Mouse (Mus musculus) lung, postnatal 36 days (tissue): Measurements from ENCODE around the gene Inhbb.

Experiments
- DNase-seq: peaks from one replicate; pipeline ENCODE4 v3.0.0; 2022; ENCODE audit warnings: mixed read lengths

Gene Inhbb

DNA sequence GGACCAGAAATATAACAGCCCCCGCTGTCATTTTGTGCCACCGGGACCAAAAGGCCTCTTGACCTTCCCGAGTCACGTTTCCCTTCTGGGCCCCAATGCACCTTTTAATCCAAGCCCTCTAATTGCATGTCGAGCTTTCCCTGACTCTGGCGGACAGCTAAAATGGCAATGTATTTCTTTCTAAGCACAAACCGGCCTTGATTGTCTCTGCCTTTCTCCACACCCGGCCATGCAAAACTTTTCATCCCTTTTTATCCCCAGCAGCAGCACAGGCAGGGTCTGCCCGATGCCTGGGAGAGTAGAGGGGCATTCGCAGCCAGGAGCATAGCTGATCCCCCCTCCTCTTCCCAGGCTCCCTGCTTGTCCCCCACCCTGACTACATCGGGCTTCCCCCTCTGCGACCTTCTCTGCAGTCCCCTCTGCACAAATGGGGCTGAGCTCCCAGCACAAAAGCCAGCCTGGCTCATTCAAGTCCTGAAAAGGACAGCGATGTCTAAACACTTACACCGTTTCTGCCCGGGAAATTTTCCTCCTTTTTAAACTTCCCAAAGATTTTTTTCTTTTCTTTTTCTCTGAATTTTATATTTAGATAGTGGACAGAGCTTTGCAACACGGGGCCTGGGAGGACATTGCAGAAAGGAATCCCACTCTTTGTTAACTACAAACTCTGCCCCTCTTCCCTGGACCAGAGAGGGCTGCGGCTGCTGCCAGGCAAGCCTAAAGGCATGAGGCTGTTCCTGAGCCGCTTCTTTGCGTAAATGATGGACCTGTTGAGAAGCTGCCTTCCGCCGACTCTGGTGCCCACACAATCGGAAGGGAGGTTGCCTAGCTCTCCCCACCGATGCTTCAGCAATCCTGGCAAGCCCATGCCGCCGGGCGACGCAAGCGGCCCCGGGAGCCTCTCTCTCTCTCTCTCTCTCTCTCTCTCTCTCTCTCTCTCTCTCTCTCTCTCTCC lies 2.6 kb downstream of the Inhbb start:
- no peak for DNase-seq

DNA sequence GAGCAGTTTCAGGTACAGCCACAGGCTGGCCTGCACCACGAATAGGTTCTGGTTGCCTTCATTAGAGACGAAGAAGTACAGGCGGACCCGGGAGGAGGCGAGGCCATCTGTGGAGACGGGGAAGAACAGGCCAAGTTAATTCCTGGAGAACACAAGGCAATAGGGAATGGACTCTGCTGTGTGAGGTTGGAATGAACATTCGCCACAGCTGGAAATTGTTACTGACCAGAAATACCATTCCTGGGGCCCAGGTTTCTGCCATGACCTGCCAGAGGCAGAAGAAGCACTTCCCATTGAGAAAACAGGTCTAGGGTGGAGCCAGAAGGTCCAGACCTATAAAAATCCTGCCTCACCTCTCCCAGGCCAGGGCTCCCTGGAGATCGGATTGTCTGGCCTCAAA lies 4.1 kb downstream of the Inhbb start:
- DNase-seq: no peak

GRCm38 (mm10) chr1:119417542-119417941 lies 4.5 kb downstream of the Inhbb start:
- DNase-seq: no peak

- no peak for DNase-seq
Measured at GRCm38 (mm10) chr1:119416610-119417009, 5.4 kb downstream of the Inhbb start.

DNA sequence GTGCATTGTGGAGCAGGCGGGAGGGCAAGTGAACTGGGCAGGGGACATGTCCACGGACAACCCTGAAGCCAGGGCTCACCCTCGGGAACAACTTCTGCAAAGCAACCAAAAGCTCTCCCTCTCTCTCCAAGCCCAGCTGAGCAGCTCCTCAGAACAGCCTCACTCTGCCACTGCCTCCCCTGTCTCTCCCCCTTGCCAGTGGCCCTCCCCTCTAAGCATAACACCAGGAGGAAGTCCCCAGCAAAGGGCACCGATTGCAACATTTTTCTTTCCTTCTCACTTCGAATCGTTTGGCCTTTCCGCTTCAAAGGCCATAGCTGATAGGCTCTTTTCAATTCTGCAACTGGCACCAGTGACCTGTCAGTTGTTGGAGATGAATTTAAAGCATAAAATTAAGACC lies 5.9 kb downstream of the Inhbb start:
- DNase-seq: no peak

- DNase-seq: no peak
Measured at GRCm38 (mm10) chr1:119415151-119415550, 6.9 kb downstream of the Inhbb start.

DNA sequence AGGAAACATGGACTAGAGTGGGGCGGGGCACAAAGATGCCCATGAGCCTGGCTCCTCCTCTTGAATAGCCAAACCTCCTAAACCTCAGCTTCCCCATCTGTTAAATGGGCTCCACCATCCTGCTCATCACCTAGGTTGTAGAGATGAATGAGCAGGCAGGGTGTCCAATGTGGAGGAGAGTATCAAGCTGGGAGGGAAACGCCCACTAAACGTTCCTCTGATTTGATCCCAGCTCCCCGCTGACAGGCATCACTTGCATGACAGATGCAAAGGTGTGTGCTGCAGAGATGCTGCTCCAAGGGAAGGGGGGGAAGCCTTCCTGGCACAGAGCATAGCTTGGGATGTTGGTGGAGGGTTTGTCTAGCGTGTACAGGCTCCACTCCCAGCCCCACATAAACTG lies 11.4 kb downstream of the Inhbb start:
- DNase-seq: no peak

DNA sequence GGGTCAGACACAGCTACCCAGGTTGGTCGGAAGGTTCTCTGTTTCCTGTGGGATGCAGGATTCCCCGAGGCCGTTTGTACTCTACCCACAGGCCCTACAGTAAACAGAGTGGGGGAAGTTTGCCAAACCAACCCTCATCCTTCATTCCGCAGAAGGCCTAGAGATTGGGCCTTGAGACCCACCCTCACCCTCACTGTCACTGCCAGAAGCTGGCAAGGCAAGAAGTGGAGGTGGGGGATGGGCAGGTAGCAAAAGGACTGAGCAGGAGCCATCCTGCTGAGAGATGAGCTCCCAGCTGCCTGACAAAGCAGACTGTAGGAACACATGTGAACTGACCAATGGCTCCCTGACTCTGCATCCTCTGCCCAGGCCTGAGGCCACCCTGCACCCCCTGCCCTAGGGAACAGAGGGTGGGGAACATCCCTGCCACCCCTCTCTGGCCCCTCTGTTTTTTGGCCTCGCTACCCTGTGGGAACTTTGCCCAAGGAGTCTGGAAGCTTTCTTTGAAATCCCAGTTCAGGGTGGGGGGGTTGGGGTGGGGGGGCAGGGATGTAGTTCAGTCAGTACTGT lies 12.4 kb downstream of the Inhbb start:
- DNase-seq: no peak

GRCm38 (mm10) chr1:119409106-119409505 lies 12.9 kb downstream of the Inhbb start:
- DNase-seq: no peak

- DNase-seq: no peak
Measured at GRCm38 (mm10) chr1:119407691-119408315, 14.2 kb downstream of the Inhbb start.

DNA sequence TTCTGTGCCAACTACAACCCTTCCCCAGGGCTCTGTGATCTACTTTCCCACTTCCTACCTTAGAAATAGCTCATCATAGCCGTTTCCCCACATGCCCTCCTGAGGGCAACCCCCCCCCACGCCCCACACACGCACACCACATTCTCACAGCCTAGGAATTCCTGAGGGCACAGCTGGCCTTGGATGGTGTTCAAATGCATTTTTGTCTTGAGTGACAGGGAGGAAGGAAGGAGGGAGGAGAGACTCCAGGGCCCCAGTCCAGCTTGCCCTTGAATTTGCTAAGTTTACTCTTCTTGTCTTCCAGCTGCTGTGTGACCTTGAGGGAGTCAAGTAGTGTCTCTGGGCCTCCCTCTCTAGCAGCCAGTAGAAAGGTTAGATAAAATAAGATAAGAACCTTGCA lies 17.2 kb downstream of the Inhbb start:
- no peak for DNase-seq

GRCm38 (mm10) chr1:119404341-119404740 lies 17.7 kb downstream of the Inhbb start:
- no peak for DNase-seq

DNA sequence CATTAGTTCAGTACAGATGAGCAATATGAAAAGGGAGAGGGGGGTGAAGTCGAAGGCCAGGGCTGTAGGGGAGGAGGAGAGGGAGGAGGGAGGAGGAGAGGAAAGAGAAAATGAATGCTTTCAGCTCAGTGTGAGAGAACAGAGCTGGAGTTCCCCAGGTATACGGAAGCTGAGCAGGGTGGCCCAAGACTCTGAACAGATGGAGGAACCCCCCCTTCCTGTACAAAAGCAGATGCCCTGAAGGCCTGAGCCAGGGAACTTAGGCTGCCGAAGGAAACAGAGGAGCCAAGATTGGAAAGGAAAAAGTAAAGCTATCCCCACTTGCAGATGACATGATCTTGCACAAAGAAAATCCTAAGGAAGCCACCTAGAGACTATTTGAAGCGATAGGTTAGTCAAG lies 20.8 kb downstream of the Inhbb start:
- no peak for DNase-seq

DNA sequence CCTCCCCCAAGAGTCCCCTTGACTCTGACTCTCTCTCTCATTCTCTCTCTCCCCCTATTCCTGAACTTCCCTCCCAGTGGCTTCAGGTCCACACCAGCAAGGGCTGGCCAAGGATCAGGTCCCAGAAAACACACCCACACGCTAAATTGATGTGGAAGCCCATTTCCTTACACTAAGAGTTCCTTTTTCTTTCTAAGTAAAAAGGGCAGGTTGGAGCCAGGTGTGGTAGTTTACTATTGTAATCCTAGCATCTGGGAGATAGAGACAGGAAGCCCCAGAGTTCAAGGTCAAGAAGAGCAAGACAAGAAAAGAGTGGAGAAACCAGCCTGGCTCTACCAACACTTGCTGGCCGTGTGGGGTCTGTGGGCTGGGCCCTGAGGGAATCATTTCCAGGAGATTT lies 23.4 kb downstream of the Inhbb start:
- DNase-seq: no peak

- DNase-seq: no peak
Measured at GRCm38 (mm10) chr1:119397839-119398238, 24.2 kb downstream of the Inhbb start.

DNA sequence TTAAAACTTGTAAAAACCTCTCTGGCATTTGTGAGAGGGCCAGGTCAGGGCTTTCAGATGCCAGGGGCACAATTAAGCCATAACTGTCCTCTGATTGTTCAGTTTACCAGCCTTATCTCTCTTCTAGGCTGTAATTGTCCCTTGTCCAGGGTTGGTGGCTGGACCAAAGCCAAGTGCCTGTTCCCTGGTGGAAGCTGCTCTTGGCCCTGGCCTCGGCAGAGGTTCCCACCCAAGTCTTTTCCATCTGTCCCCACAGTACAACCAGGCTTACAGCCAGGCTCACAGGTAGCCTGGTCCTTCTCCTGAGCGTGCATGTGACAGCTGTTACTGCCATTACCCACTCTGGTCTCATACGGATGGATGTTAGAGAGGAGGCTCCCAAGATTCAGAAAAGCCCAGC lies 30.7 kb downstream of the Inhbb start:
- peak; percentile 7 for DNase-seq

DNA sequence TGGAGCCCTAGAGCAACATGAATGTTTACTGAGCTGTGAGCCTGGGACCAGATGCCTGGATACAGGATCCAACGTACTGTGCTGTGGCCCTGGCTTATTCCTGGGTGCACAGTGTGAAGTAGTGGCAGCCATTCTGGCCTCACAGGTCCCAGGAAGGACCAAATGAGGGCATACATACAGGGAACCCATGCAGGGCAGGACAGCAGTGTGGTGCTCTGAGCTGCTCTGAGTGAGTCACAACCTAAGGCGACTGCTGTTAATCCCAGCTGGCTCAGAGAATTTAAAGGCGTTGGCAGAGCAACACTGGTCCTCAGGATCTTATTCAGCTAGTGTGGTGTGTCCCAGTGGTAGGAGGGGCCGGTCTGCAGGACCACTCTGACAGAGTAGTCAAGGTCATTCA lies 31.4 kb downstream of the Inhbb start:
- no peak for DNase-seq

- no peak for DNase-seq
Measured at GRCm38 (mm10) chr1:119389771-119390500, 32.1 kb downstream of the Inhbb start.

DNA sequence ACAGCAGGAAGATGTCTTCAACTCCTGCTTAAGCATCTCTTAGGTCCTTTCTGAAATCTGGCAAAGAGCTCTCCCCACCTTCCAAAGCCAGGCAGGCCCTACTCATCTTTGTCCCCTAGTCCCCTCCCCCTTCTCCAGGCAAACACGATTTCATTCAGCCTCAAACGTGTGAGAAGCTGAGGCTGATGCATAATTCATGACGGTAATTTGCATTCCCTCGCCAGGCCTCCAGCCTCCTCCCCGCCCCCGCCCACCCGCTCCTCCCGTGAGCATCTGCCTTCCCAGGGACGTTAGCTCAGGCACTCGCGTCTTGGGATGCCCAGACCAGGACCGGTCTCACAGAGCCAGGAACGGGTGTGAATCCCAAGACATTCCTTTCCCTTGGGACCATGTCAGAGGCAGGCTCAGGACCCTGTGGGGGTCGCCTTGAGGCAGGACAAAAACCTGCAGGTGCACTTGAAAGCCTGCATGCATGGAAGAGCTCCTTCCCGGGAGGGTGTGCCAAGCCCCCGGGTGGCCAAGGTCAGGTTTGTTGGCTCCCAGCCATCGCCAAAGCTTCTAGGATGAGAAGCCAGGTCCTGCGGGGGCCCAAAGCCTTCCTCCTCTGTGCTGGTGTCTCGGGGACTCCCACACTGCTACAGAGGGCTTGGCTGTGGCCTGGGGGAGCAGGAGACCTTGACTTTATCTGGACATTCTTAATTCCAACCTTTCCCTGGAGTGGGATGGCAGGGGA lies 33.2 kb downstream of the Inhbb start:
- DNase-seq: no peak

DNA sequence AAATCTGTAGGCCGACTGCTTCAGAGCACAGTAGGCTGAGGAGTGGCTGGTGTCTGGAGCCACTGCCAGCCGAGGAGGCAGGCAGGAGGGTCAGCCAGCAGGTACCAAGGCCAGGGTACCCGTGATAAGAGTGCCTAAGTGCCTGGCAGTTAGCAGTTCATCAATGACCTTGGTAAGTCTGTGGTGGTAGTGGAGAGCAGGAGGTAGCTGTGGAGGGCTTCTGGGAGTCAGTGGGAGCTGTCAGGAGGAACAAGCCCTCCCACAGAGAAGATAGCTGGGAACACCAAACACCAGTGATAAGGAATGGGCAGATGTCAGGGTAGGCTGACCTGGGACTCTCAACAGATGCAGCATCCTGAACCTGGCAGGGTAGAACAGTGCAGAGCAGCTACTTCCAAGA lies 35.7 kb downstream of the Inhbb start:
- DNase-seq: no peak

DNA sequence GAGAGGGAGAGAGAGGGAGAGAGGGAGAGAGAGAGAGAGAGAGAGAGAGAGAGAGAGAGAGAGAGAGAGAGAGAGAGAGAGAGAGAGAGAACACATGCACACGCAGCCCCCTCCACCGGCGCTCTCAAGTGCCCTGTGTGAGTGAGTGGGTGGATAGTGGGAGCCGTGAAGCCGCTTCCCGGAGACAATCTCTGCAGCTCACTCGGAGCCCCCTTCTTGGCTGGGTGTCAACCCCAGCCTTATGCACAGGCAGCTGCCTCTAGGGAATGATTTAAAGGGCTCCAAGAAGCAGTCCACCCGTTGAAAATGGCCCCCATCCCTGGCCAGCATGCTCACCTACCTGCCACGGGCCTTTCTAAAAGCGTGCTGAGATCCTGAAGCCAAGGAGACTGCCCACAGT lies 38.1 kb downstream of the Inhbb start:
- no peak for DNase-seq

GRCm38 (mm10) chr1:119380609-119381008 lies 41.4 kb downstream of the Inhbb start:
- no peak for DNase-seq

- no peak for DNase-seq
Measured at GRCm38 (mm10) chr1:119375376-119375775, 46.7 kb downstream of the Inhbb start.
